Mouse (Mus musculus) mesoderm, embryonic 11.5 days (tissue): Measurements from ENCODE around the gene Bpifb3.

Experiments
- DNase-seq: peaks from one replicate; pipeline ENCODE4 v3.0.0-alpha.2; 2012; ENCODE audit warnings: low read depth, low spot score

Bpifb3 gene

GRCm38 (mm10) chr2:153917930-153918329 is at the start of gene Bpifb3:
Gene Bpifb3 (plus strand): TSS chr2:153918230.
- no peak for DNase-seq

- no peak for DNase-seq
Measured at GRCm38 (mm10) chr2:153870984-153871383, 47.0 kb upstream of the Bpifb3 start, which contains the start of gene Sun5. Gene Sun5 (minus strand): TSS chr2:153871084.

- DNase-seq: no peak
Measured at GRCm38 (mm10) chr2:153874745-153875144, 43.3 kb upstream of the Bpifb3 start, which contains the start of gene Bpifb2. Gene Bpifb2 (plus strand): TSS chr2:153875045.

- no peak for DNase-seq
Measured at GRCm38 (mm10) chr2:153899111-153899510, 18.9 kb upstream of the Bpifb3 start.

- no peak for DNase-seq
Measured at GRCm38 (mm10) chr2:153900088-153900487, 17.9 kb upstream of the Bpifb3 start, which contains the start of gene Bpifb6. Gene Bpifb6 (plus strand): TSS chr2:153900388.

GRCm38 (mm10) chr2:153902726-153903125 is 15.3 kb upstream of the Bpifb3 start:
- DNase-seq: no peak

- no peak for DNase-seq
Measured at GRCm38 (mm10) chr2:153906626-153907025, 11.4 kb upstream of the Bpifb3 start.

- DNase-seq: no peak
Measured at GRCm38 (mm10) chr2:153914151-153914550, 3.9 kb upstream of the Bpifb3 start.

GRCm38 (mm10) chr2:153921246-153921645 is 3.2 kb downstream of the Bpifb3 start:
- DNase-seq: no peak

- peak; percentile 66 for DNase-seq
Measured at GRCm38 (mm10) chr2:153929871-153930413, 11.9 kb downstream of the Bpifb3 start.

- no peak for DNase-seq
Measured at GRCm38 (mm10) chr2:153931125-153931524, 13.1 kb downstream of the Bpifb3 start.

- DNase-seq: no peak
Measured at GRCm38 (mm10) chr2:153933311-153933710, 15.3 kb downstream of the Bpifb3 start.

GRCm38 (mm10) chr2:153935348-153935747 is 17.3 kb downstream of the Bpifb3 start:
- no peak for DNase-seq

GRCm38 (mm10) chr2:153937843-153938242 is 19.8 kb downstream of the Bpifb3 start, which contains the start of gene Bpifb4:
Gene Bpifb4 (plus strand): TSS chr2:153938212.
- DNase-seq: no peak

- peak; percentile 59 for DNase-seq
Measured at GRCm38 (mm10) chr2:153943537-153943936, 25.5 kb downstream of the Bpifb3 start.

- DNase-seq: no peak
Measured at GRCm38 (mm10) chr2:153944567-153944966, 26.5 kb downstream of the Bpifb3 start.

- DNase-seq: peak; percentile 77
Measured at GRCm38 (mm10) chr2:153952897-153953296, 34.9 kb downstream of the Bpifb3 start.

- DNase-seq: peak; percentile 81
Measured at GRCm38 (mm10) chr2:153953836-153954235, 35.8 kb downstream of the Bpifb3 start.

GRCm38 (mm10) chr2:153962821-153963331 is 44.8 kb downstream of the Bpifb3 start:
- no peak for DNase-seq

GRCm38 (mm10) chr2:153963334-153963733 is 45.3 kb downstream of the Bpifb3 start:
- no peak for DNase-seq

GRCm38 (mm10) chr2:153970221-153970620 is 52.2 kb downstream of the Bpifb3 start:
- DNase-seq: peak; percentile 10

GRCm38 (mm10) chr2:153974582-153974981 is 56.6 kb downstream of the Bpifb3 start, which contains the start of gene Bpifa6:
Gene Bpifa6 (plus strand): TSS chr2:153974945.
- DNase-seq: no peak
